Mouse (Mus musculus) Muller cell, postnatal 12 days (primary cell): ENCODE data around the gene Usp22.
"Not testable (repeated sequence)": the region's sequence is repeated elsewhere in the genome, so short reads cannot be mapped to it uniquely, and the experiment has no call there.

ENCODE experiments used
- DNase-seq: peaks from one replicate; pipeline ENCODE4 v3.0.0-alpha.2; 2015; ENCODE audit errors: inconsistent ontology term

The Usp22 gene

GRCm38 (mm10) chr11:61190776-61191175 lies 15.9 kb upstream of the Usp22 start:
- DNase-seq: no peak

- no peak for DNase-seq
Observed at GRCm38 (mm10) chr11:61183820-61184219, 9.0 kb upstream of the Usp22 start.

- no peak for DNase-seq
Observed at GRCm38 (mm10) chr11:61181624-61182023, 6.8 kb upstream of the Usp22 start.

- DNase-seq: no peak
Observed at GRCm38 (mm10) chr11:61180361-61180760, 5.5 kb upstream of the Usp22 start.

- no peak for DNase-seq
Observed at GRCm38 (mm10) chr11:61176321-61176720, 1.5 kb upstream of the Usp22 start.

- no peak for DNase-seq
Observed at GRCm38 (mm10) chr11:61175778-61176177, 923 bp upstream of the Usp22 start.

- peak; percentile 85 for DNase-seq
Observed at GRCm38 (mm10) chr11:61174291-61174820, 499 bp downstream of the Usp22 start.

GRCm38 (mm10) chr11:61173477-61173876 lies 1.4 kb downstream of the Usp22 start:
- DNase-seq: not testable (repeated sequence)

GRCm38 (mm10) chr11:61170184-61170583 lies 4.7 kb downstream of the Usp22 start:
- no peak for DNase-seq

- no peak for DNase-seq
Observed at GRCm38 (mm10) chr11:61164881-61165280, 10.0 kb downstream of the Usp22 start.

- no peak for DNase-seq
Observed at GRCm38 (mm10) chr11:61164366-61164765, 10.5 kb downstream of the Usp22 start.

- DNase-seq: no peak
Observed at GRCm38 (mm10) chr11:61163341-61163740, 11.5 kb downstream of the Usp22 start.

GRCm38 (mm10) chr11:61162776-61163175 lies 12.1 kb downstream of the Usp22 start:
- no peak for DNase-seq

GRCm38 (mm10) chr11:61161121-61161520 lies 13.7 kb downstream of the Usp22 start:
- DNase-seq: no peak

GRCm38 (mm10) chr11:61159796-61160732 lies 14.8 kb downstream of the Usp22 start:
- DNase-seq: no peak

- no peak for DNase-seq
Observed at GRCm38 (mm10) chr11:61158141-61158540, 16.7 kb downstream of the Usp22 start.

GRCm38 (mm10) chr11:61155727-61156126 lies 19.1 kb downstream of the Usp22 start:
- DNase-seq: no peak

- DNase-seq: no peak
Observed at GRCm38 (mm10) chr11:61150233-61151001, 24.4 kb downstream of the Usp22 start.

- peak; percentile 34 for DNase-seq
Observed at GRCm38 (mm10) chr11:61147300-61147683, 27.6 kb downstream of the Usp22 start.

GRCm38 (mm10) chr11:61146645-61147299 lies 28.1 kb downstream of the Usp22 start:
- peak; percentile 36 for DNase-seq

- DNase-seq: no peak
Observed at GRCm38 (mm10) chr11:61145551-61145950, 29.3 kb downstream of the Usp22 start.
